In genomic region chr3:116046000-116046399, GRCm38 (mm10) we compare ENCODE assay signal across 1 mouse cellular context.
TF ChIP-seq lines count a peak whose summit lies in the region.

No protein-coding gene starts in this region.

TF ChIP-seq in CH12.LX, 34 proteins besides CTCF, POLR2A, EP300 and RAD21:
- TF ChIP-seq SMC3 (IDR thresholded peaks at IDR 0.05; ENCODE audit: low read depth, low read length): peak; percentile 30
- no peak for TF ChIP-seq JUND (conservative IDR thresholded peaks at IDR 0.05; ENCODE audit: low read depth, low read length)
- no peak for TF ChIP-seq UBTF (IDR thresholded peaks at IDR 0.05; ENCODE audit: low read depth, low read length)
